Mouse (Mus musculus): Measurements from ENCODE around the gene G0s2. TPM values are rescaled to one million over a fixed set of nuclear protein-coding genes. Genes with fewer than 3 reads are reported as not detected.
"Not testable (repeated sequence)": the region's sequence is repeated elsewhere in the genome, so short reads cannot be mapped to it uniquely, and the experiment has no call there.

Gene G0s2
- polyA plus RNA-seq, 1 experiment from 2014 or later = 17.9 TPM

DNA sequence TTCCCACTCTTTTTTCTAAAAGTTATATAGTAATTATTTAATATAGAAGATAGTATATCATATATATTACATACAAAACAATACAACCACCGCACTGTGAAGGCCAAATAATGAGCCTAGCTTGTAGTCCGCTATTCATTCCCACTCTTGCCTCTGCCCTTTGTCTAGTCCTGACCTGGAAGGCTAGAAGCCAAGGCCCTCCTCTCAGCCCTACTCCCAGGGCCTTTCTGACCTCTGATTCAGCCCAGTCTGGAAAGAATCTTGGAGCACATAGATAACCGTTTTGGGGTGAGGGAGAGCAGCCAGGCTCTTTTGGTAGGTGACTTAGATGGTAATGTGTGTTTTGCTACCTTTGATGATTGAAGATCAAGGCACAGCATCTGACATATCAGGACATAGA, 20.9 kb upstream of the G0s2 start:
- H3K4me3 ChIP-seq (ENCODE audit: low read length) = no peak overlapping the region
- 82% methylated on average over 3 of the region's 3 CpGs for WGBS
- H3K27ac ChIP-seq (ENCODE audit: low read depth, low read length) = no peak overlapping the region
- H3K4me2 ChIP-seq (replicated peaks; ENCODE audit: low read depth, low read length) = no peak overlapping the region
- H3K27me3 ChIP-seq (ENCODE audit: control insufficient read depth, insufficient read depth, low read length) = no peaks in the 10 kb centered on the region
- H3K4me1 ChIP-seq (ENCODE audit: control insufficient read depth, insufficient read depth, low read length) = no peaks in the 10 kb centered on the region
- no peaks in the 10 kb centered on the region for H3K36me3 ChIP-seq (ENCODE audit: control insufficient read depth, insufficient read depth, low read length)
- H3K9ac ChIP-seq (ENCODE audit: low read depth, low read length) = no peak overlapping the region
- H3K9me3 ChIP-seq (ENCODE audit: control insufficient read depth, low read length) = no peaks in the 10 kb centered on the region
- no peak for ATAC-seq (ENCODE audit: low FRiP score, low TSS enrichment)

DNA sequence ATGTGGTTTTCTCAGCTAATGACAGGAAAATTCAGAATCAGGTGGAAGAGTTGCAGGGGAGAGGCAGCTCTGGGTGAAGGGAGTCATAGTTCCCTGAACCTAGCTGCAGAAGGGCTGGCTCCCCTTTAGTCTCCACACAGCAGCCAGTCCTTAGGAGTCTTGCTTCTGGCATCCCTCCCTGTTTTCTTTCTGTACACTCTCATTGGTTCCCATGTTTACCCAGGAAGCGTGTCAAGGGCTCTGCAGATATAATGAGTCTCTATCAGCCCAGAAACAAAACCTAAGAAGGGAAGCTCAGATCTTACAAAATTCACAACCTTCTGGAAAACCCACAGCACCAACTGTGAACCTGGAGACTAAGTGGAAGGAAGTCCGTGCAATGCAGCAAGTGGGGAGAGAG, 20.0 kb upstream of the G0s2 start:
- no peaks in the 10 kb centered on the region for H3K9me3 ChIP-seq (ENCODE audit: control insufficient read depth, low read length)
- 65% methylated on average over 2 of the region's 2 CpGs for WGBS
- H3K4me3 ChIP-seq (ENCODE audit: low read length) = no peak overlapping the region
- no peak overlapping the region for H3K9ac ChIP-seq (ENCODE audit: low read depth, low read length)
- ATAC-seq (ENCODE audit: low FRiP score, low TSS enrichment) = no peak
- H3K36me3 ChIP-seq (ENCODE audit: control insufficient read depth, insufficient read depth, low read length) = no peaks in the 10 kb centered on the region
- no peaks in the 10 kb centered on the region for H3K27me3 ChIP-seq (ENCODE audit: control insufficient read depth, insufficient read depth, low read length)
- no peak overlapping the region for H3K4me2 ChIP-seq (replicated peaks; ENCODE audit: low read depth, low read length)
- no peaks in the 10 kb centered on the region for H3K4me1 ChIP-seq (ENCODE audit: control insufficient read depth, insufficient read depth, low read length)
- no peak overlapping the region for H3K27ac ChIP-seq (ENCODE audit: low read depth, low read length)

DNA sequence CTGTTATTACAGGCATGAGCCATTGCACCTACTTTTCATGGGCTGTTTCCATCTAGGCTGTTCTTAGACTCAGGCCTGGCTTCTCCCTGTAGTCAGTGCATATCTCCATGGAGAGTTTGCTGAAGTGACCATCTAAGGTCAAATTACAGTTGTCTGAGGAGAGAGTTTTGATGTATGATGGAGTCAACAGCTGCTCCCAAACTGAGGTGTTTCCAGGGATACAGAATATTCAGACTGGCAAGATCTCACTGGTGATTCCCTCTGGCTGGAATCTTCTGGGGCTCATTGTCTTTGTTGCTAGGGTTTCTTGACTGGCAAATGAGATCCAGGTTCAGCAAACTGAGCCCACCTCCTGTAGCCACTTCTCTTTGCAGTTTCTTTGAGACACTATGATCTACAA, 17.7 kb upstream of the G0s2 start:
- Histone ChIP-seq H3K4me3 (ENCODE audit: low read length) (no peak overlapping the region), H3K9me3 (ENCODE audit: control insufficient read depth, low read length) (no peaks in the 10 kb centered on the region), H3K4me1 (ENCODE audit: control insufficient read depth, insufficient read depth, low read length) (no peaks in the 10 kb centered on the region), H3K36me3 (ENCODE audit: control insufficient read depth, insufficient read depth, low read length) (no peaks in the 10 kb centered on the region), H3K27me3 (ENCODE audit: control insufficient read depth, insufficient read depth, low read length) (no peaks in the 10 kb centered on the region), H3K4me2 (replicated peaks; ENCODE audit: low read depth, low read length) (no peak overlapping the region), H3K27ac (ENCODE audit: low read depth, low read length) (no peak overlapping the region), H3K9ac (ENCODE audit: low read depth, low read length) (no peak overlapping the region)
- ATAC-seq (ENCODE audit: low FRiP score, low TSS enrichment) = no peak

DNA sequence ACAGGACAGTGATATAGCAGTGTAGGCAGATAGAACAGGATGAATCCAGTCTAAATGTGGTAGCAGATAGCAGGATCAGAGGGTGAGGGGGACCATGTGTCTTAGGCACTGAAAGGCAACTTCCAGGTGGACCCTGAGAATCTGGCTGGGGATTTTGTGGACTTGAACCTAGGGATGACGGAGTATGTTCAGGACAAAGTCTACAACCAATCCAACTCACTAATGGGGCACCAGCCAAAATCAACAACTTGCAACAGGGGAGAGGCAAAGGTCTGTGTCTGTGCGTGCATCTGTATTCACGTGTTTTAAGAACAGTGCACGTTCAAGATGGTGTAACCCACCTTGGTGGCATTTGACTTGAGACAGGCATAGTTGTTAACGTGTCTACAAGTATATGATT, 16.9 kb upstream of the G0s2 start:
- Histone ChIP-seq H3K9ac (ENCODE audit: low read depth, low read length) (no peak overlapping the region), H3K36me3 (ENCODE audit: control insufficient read depth, insufficient read depth, low read length) (no peaks in the 10 kb centered on the region), H3K27me3 (ENCODE audit: control insufficient read depth, insufficient read depth, low read length) (no peaks in the 10 kb centered on the region), H3K4me3 (ENCODE audit: low read length) (no peak overlapping the region), H3K4me1 (ENCODE audit: control insufficient read depth, insufficient read depth, low read length) (no peaks in the 10 kb centered on the region), H3K4me2 (replicated peaks; ENCODE audit: low read depth, low read length) (no peak overlapping the region), H3K9me3 (ENCODE audit: control insufficient read depth, low read length) (no peaks in the 10 kb centered on the region), H3K27ac (ENCODE audit: low read depth, low read length) (no peak overlapping the region)
- no peak for ATAC-seq (ENCODE audit: low FRiP score, low TSS enrichment)
- WGBS = 84% methylated on average over 5 of the region's 5 CpGs

DNA sequence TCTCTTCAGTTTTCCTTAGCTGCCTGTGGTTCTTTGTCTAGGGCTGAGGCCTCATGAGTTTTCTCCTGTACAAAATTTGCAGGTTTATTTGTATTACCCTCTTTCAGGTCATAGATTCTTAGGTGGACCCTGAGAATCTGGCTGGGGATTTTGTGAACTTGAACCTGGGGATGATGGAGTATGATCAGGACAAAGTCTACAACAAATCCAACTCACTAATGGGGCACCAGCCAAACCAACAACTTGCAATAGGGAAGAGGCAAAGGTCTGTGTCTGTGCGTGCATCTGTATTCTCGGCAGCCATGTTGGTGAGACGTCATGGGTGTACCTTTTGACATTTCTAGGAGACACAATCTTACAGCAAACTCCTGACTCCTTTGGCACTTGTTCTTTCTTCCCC, 16.1 kb upstream of the G0s2 start:
- no peak overlapping the region for H3K9ac ChIP-seq (ENCODE audit: low read depth, low read length)
- no peak overlapping the region for H3K27ac ChIP-seq (ENCODE audit: low read depth, low read length)
- H3K4me1 ChIP-seq (ENCODE audit: control insufficient read depth, insufficient read depth, low read length) = no peaks in the 10 kb centered on the region
- H3K4me3 ChIP-seq (ENCODE audit: low read length) = no peak overlapping the region
- 90% methylated on average over 3 of the region's 3 CpGs for WGBS
- H3K27me3 ChIP-seq (ENCODE audit: control insufficient read depth, insufficient read depth, low read length) = no peaks in the 10 kb centered on the region
- no peaks in the 10 kb centered on the region for H3K36me3 ChIP-seq (ENCODE audit: control insufficient read depth, insufficient read depth, low read length)
- no peak for ATAC-seq (ENCODE audit: low FRiP score, low TSS enrichment)
- H3K4me2 ChIP-seq (replicated peaks; ENCODE audit: low read depth, low read length) = no peak overlapping the region
- H3K9me3 ChIP-seq (ENCODE audit: control insufficient read depth, low read length) = no peaks in the 10 kb centered on the region

DNA sequence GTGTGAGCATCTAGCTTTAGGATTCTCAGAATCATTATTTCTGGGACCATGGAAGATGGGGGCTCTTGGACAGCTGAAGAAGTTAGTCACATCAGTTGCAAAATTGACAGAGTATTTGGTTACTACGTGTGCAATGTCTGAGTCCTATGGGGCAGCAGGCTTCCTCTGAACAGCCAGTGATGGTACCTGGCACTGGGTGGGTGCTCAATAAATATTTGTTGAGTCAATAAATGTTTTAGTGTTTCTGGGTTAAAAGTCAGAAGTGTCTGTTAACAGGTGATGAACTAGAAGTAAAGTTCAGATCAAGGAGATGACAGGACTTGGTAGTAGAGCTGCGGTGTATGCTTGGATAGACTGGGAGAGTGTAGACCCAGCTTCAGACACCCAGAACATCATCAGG, 14.6 kb upstream of the G0s2 start:
- Histone ChIP-seq H3K9ac (ENCODE audit: low read depth, low read length) (no peak overlapping the region), H3K27ac (ENCODE audit: low read depth, low read length) (no peak overlapping the region), H3K4me1 (ENCODE audit: control insufficient read depth, insufficient read depth, low read length) (no peaks in the 10 kb centered on the region), H3K4me2 (replicated peaks; ENCODE audit: low read depth, low read length) (no peak overlapping the region), H3K36me3 (ENCODE audit: control insufficient read depth, insufficient read depth, low read length) (no peaks in the 10 kb centered on the region), H3K4me3 (ENCODE audit: low read length) (no peak overlapping the region), H3K9me3 (ENCODE audit: control insufficient read depth, low read length) (no peaks in the 10 kb centered on the region), H3K27me3 (ENCODE audit: control insufficient read depth, insufficient read depth, low read length) (no peaks in the 10 kb centered on the region)
- WGBS = 83% methylated on average over 2 of the region's 2 CpGs
- ATAC-seq (ENCODE audit: low FRiP score, low TSS enrichment) = no peak

DNA sequence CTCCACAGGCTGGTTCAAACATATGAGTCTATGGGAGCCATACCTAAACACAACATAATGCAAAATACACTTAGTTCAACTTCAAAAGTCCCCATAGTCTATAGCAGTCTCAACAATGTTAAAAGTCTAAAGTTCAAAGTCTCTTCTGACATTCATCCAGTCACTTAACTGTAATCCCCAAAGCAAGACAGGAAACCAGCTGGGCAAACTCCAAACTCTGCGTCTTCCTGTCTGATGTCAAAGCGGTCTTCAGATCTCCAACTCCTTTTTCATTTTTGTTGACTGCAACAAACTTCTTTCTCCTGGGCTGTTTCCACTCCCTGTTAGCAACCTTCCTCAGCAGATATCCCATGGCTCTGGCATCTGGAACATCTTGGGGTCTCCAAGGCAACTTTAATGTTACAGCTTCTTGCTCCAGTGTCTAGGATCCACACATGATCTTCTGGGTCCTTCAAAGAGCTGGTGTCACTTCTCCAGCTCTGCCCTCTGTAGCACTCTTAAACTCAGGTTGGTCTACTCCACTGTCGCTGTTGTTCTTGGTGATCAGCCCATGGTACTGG, 12.8 kb upstream of the G0s2 start:
- not testable (repeated sequence) for H3K27ac ChIP-seq (ENCODE audit: low read depth, low read length); H3K9me3 ChIP-seq (ENCODE audit: control insufficient read depth, low read length); H3K27me3 ChIP-seq (ENCODE audit: control insufficient read depth, insufficient read depth, low read length); H3K9ac ChIP-seq (ENCODE audit: low read depth, low read length); H3K4me1 ChIP-seq (ENCODE audit: control insufficient read depth, insufficient read depth, low read length); H3K4me2 ChIP-seq (replicated peaks; ENCODE audit: low read depth, low read length); ATAC-seq (ENCODE audit: low FRiP score, low TSS enrichment); H3K36me3 ChIP-seq (ENCODE audit: control insufficient read depth, insufficient read depth, low read length); H3K4me3 ChIP-seq (ENCODE audit: low read length)
- WGBS = 78% methylated on average over 3 of the region's 3 CpGs

DNA sequence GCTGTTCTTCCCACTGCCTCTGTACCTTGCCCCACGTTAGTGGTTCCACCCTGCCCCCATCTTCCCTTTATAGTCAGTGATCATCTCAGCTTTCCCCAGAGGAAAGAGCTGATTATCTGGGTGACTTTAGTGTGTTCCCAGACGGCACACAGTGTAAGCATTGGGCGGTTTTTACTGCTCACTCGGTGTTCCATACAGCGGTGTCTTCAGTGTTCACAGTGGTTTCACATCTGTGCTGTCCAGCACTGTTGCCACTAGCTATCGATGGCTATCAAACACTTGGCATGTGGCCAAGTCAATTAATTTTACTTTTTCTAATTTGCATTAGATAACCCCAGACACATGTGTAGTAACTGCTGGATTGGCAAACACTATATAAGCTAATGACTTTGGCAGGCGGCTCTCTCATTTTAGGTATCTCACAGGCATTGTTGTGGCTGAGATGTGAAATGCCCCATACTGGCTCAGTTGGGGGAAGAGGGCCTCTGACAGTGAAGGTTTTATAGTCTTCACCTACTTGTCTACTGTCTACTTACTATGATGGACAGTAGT, 11.3 kb upstream of the G0s2 start:
- 71% methylated on average over 7 of the region's 7 CpGs for WGBS
- H3K27ac ChIP-seq (ENCODE audit: low read depth, low read length) = no peak overlapping the region
- H3K4me3 ChIP-seq (ENCODE audit: low read length) = no peak overlapping the region
- H3K9me3 ChIP-seq (ENCODE audit: control insufficient read depth, low read length) = no peaks in the 10 kb centered on the region
- H3K4me1 ChIP-seq (ENCODE audit: control insufficient read depth, insufficient read depth, low read length) = no peaks in the 10 kb centered on the region
- H3K27me3 ChIP-seq (ENCODE audit: control insufficient read depth, insufficient read depth, low read length) = no peaks in the 10 kb centered on the region
- H3K4me2 ChIP-seq (replicated peaks; ENCODE audit: low read depth, low read length) = no peak overlapping the region
- no peak for ATAC-seq (ENCODE audit: low FRiP score, low TSS enrichment)
- no peaks in the 10 kb centered on the region for H3K36me3 ChIP-seq (ENCODE audit: control insufficient read depth, insufficient read depth, low read length)
- H3K9ac ChIP-seq (ENCODE audit: low read depth, low read length) = no peak overlapping the region

DNA sequence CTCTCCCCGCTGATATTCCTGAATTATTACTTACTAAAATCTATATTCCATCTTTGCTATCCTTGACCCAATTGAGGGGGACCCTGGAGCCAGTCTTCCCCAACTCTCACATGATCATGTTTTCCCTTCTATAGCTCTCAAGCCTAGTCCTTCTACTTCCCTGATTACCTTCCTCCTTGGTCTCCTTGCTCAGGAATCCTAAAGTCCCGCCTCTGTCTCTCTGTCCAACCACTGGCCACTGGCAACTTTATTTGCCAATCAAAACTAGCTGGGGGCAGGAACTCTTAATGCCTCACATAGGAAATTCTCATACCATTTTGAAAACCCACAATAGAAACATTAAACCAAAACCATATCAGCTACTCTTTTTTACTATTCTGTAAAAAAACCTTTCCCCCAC, 8.3 kb upstream of the G0s2 start:
- no peaks in the 10 kb centered on the region for H3K36me3 ChIP-seq (ENCODE audit: control insufficient read depth, insufficient read depth, low read length)
- no peak overlapping the region for H3K4me2 ChIP-seq (replicated peaks; ENCODE audit: low read depth, low read length)
- no peak for ATAC-seq (ENCODE audit: low FRiP score, low TSS enrichment)

More for the DNA sequence above, 8.3 kb upstream of the G0s2 start:
- H3K4me1 ChIP-seq (ENCODE audit: control insufficient read depth, insufficient read depth, low read length) = no peaks in the 10 kb centered on the region
- no peak overlapping the region for H3K9ac ChIP-seq (ENCODE audit: low read depth, low read length)
- 89% methylated on average over 2 of the region's 2 CpGs for WGBS
- H3K9me3 ChIP-seq (ENCODE audit: control insufficient read depth, low read length) = no peaks in the 10 kb centered on the region
- H3K4me3 ChIP-seq (ENCODE audit: low read length) = no peak overlapping the region
- H3K27ac ChIP-seq (ENCODE audit: low read depth, low read length) = no peak overlapping the region
- H3K27me3 ChIP-seq (ENCODE audit: control insufficient read depth, insufficient read depth, low read length) = no peaks in the 10 kb centered on the region

Measured in kidney, embryonic 14.5 days (tissue).